Mouse (Mus musculus) Patski (cell line): ENCODE measurements at regions not wholly inside any gene's neighbourhood (a gene's known extent, or its start where the extent isn't known, plus 50 kb on each side); places are given as distances from the start of the nearest gene placed in this dataset.
A peak's percentile ranks its signal among the peaks of the same experiment; 100 is the strongest.

Source experiments
- ATAC-seq: fragments of 100-300 bp; one replicate; pipeline ENCODE4 v1.8.0; 2021
- CTCF ChIA-PET: fragments of 350-600 bp; sonication (Branson Sonifier 250); formaldehyde crosslinking; loops from one replicate; lab custom pipeline; 2022; ENCODE audit warnings: inconsistent platforms; lab: Charles Lee
- POLR2A ChIA-PET: fragments of 350-600 bp; sonication (Branson Sonifier 250); formaldehyde crosslinking; loops from one replicate; lab custom pipeline; 2022; ENCODE audit warnings: antibody characterized with exemption, inconsistent platforms; lab: Charles Lee
- DNase-seq: peaks from one replicate; pipeline ENCODE4 v3.0.0-alpha.2; 2011; ENCODE audit warnings: low read depth, low spot score
- H3K27me3 ChIP-seq: fragments of 371-371 bp; one replicate; pipeline ENCODE4 v1.5.1; 2021
- CTCF ChIP-seq: fragments of 100-300 bp; IDR thresholded peaks from one replicate; pipeline ENCODE4 v1.5.1; 2021
- in situ Hi-C: fragments of 300-500 bp; cut with MboI; formaldehyde crosslinking; loops from 3 replicates; pipeline ENCODE4 v1.11.1; 2018; ENCODE audit warnings: low pct_unique_long_range_greater_than_20kb, mixed read lengths

DNA sequence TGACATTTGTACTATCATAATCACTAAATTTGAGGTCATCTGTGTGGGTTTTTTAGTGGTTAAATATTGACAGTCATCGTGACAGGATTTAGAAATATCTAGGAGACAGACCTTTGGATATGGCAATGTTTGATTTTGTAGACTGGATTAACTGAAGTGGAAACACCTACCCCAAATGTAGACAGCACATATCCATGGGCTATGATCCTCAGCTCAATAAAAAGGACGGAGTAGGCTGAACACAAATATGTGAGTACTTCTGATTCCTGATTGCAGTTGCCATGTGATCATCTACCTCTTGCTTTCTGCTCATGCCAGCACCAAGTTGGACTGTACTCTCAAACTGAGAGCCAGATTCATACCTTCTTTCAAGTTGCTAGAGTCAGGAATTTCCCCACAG, 674.4 kb downstream of the Kcna4 start:
- no peak for TF ChIP-seq CTCF
- ATAC-seq (no peak), DNase-seq (no peak)
- in situ Hi-C loops = loop anchor here (5.0 to 25.0 kb wide), 4 partner anchors 722 to 1922 kb away; partner anchors contain the start of gene Lin7c
- POLR2A ChIA-PET = no interaction called here
- H3K27me3 ChIP-seq = no peaks in the 10 kb centered on the region
- CTCF ChIA-PET = interaction anchor here (1.5 to 2.4 kb wide), 3 partner anchors 14 to 21 kb away, joined by 3 to 6 read pairs (median 5); no protein-coding TSS in a partner anchor

DNA sequence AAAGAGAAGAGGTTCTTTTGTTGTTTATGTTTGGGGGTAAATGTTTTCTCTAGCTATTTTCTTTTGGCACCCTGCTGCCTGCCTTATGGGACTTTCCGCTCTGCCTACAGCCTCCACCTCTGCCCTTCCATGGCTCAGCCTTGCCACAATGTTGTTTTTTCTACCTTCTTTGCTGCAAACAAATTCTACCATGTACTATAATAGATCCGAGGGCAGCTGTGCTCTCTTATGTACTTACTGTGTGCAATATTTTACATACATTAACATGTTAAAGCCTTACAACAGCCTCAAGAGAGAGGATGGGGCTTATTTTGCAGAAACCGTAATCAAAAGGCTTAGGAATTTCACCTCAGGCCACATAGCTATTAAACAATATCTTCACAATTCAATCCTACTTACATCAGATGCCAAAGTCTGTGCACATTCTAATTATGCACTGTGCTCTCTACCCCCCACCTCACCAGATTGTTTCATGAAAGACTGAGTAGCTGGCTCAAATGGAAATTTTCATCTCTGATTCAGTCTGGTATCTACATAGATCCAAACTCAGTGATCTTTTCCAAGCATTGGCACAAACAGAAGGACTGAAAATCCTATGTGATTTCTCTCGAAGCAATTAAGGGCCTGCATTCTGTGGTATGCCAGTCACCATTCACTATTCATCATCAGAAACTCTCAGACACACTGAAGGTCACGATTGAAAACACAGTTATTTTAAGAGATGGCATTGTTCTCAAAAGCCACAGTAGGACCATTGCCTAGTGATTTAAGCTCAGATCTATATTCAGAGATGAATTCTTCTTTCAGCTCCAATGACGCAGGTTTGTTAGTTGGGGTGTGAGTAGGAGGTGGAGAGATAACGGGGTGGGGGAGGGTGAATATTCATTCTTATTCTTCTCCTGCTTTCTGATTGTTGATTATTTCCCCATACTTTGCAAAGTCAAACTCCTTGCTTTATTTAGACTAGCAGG, 675.2 kb downstream of the Kcna4 start:
- POLR2A ChIA-PET = interaction anchor here (0.7 kb wide), 1 partner anchor 1256 kb away, joined by 3 read pairs; no protein-coding TSS in a partner anchor
- in situ Hi-C loops = loop anchor here (5.0 to 25.0 kb wide), 4 partner anchors 722 to 1922 kb away; partner anchors contain the start of gene Lin7c
- ATAC-seq (no peak), DNase-seq (no peak)
- H3K27me3 ChIP-seq = no peaks in the 10 kb centered on the region
- no peak for TF ChIP-seq CTCF
- CTCF ChIA-PET = interaction anchor here (1.5 to 2.4 kb wide), 3 partner anchors 15 to 20 kb away, joined by 3 to 6 read pairs (median 5); no protein-coding TSS in a partner anchor

DNA sequence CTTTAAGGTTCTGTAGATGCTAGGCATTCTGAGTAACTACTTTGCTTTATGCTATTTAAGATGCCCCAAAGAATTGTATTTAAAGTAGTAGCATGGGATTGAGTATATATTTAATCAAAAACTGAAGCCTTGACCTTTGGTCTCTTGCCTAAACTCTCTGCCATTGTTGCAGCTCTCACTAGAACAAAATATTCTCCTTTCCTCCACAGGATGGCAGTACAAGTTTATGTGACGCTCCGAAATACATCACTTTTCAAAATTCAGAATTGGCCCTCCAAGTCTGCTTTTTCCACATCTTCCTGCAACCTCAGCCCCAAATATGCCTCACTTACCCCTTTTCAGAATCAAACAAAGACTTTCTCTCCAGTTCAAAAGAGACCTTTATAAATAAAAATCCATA, 678.1 kb downstream of the Kcna4 start:
- ATAC-seq (no peak), DNase-seq (no peak)
- in situ Hi-C loops = loop anchor here (5.0 to 25.0 kb wide), 4 partner anchors 719 to 1919 kb away; partner anchors contain the start of gene Lin7c
- POLR2A ChIA-PET = no interaction called here
- CTCF ChIA-PET = interaction anchor here (0.8 to 2.3 kb wide), 4 partner anchors 70 to 1728 kb away, joined by 3 to 7 read pairs (median 5); no protein-coding TSS in a partner anchor
- H3K27me3 ChIP-seq = no peaks in the 10 kb centered on the region
- TF ChIP-seq CTCF = peak; percentile 65

- ChIA-PET CTCF (interaction anchor here (0.7 to 2.3 kb wide), 9 partner anchors 16 to 1727 kb away, joined by 3 to 7 read pairs (median 3); no protein-coding TSS in a partner anchor), POLR2A (no interaction called here)
- in situ Hi-C loops = loop anchor here (5.0 to 25.0 kb wide), 4 partner anchors 718 to 1918 kb away; partner anchors contain the start of gene Lin7c
- no peaks in the 10 kb centered on the region for H3K27me3 ChIP-seq
- peak; percentile 51 for TF ChIP-seq CTCF
- no peak for ATAC-seq
- DNase-seq = no peak
Measured at GRCm38 (mm10) chr2:107969526-107969925, 679.1 kb downstream of the Kcna4 start.

- in situ Hi-C loops = loop anchor here (25.0 kb wide), 2 partner anchors 914 to 1914 kb away; partner anchors contain the start of gene Lin7c
- ATAC-seq = peak; percentile 93
- peak; percentile 64 for TF ChIP-seq CTCF
- POLR2A ChIA-PET = no interaction called here
- no peak for DNase-seq
- no peaks in the 10 kb centered on the region for H3K27me3 ChIP-seq
- CTCF ChIA-PET = interaction anchor here (0.7 to 1.1 kb wide), 3 partner anchors 30 to 668 kb away, joined by 3 read pairs; no protein-coding TSS in a partner anchor
Measured at GRCm38 (mm10) chr2:107973528-107973927, 683.1 kb downstream of the Kcna4 start.

- no peak for ATAC-seq
- CTCF ChIA-PET = no interaction called here
Measured at GRCm38 (mm10) chr2:107994831-107995230, 704.4 kb downstream of the Kcna4 start.

GRCm38 (mm10) chr2:108011534-108011933, 721.1 kb downstream of the Kcna4 start:
- in situ Hi-C loops = no loop called here
- POLR2A ChIA-PET = no interaction called here
- no peaks in the 10 kb centered on the region for H3K27me3 ChIP-seq
- DNase-seq (no peak), ATAC-seq (no peak)
- TF ChIP-seq CTCF = no peak
- CTCF ChIA-PET = no interaction called here

More at GRCm38 (mm10) chr2:107994831-107995230, 704.4 kb downstream of the Kcna4 start:
- POLR2A ChIA-PET = interaction anchor here (0.7 kb wide), 1 partner anchor 1481 kb away, joined by 3 read pairs; no protein-coding TSS in a partner anchor
- no peak for DNase-seq
- no peak for TF ChIP-seq CTCF
- H3K27me3 ChIP-seq = no peaks in the 10 kb centered on the region
- in situ Hi-C loops = no loop called here

DNA sequence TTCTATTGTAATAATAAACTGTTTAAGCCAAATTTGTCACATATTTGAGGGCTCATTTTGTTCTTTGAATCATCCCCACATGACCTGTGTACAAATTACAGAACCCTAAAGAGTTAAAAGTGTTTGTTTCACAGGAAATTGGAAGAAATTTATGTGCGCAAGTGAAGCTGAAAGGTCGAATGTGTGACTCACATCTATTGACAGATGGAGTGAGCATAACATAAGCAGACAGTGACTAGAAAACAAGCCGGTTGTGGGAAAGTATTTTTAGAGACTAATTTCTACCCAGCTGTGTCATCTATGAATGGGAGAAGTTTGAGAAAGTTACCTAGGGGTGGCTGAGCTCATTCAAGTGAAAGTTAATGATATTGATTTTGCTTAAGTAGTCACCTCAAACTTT, 732.8 kb downstream of the Kcna4 start:
- in situ Hi-C loops = no loop called here

DNA sequence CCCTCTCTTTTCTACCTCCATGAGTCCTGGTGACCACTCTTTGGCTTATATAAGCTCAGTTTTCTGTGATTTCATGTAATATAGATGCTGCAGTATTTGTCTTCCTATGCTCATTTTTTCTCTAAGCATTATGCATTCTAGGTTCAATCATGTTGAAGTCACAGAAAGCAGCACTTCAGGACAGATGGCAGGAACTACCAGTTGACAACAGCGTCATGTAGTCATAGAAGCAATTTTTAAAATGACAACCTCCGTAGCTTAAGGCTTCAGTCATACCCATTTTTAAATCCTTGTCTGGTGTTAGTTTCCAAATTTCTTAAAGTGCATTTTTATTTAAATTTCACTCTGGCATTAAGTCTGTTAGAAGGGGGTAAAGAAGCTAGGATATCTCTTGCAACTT, 740.2 kb downstream of the Kcna4 start:
- ATAC-seq = no peak
- in situ Hi-C loops = no loop called here
- no peak for DNase-seq
- ChIA-PET CTCF (interaction anchor here (0.7 kb wide), 1 partner anchor 34 kb away, joined by 3 read pairs; no protein-coding TSS in a partner anchor), POLR2A (interaction anchor here (0.7 kb wide), 1 partner anchor 41 kb away, joined by 3 read pairs; no protein-coding TSS in a partner anchor)
- no peaks in the 10 kb centered on the region for H3K27me3 ChIP-seq
- TF ChIP-seq CTCF = no peak

More for the DNA sequence above, 732.8 kb downstream of the Kcna4 start:
- DNase-seq (no peak), ATAC-seq (no peak)
- ChIA-PET CTCF (no interaction called here), POLR2A (no interaction called here)
- TF ChIP-seq CTCF = no peak
- H3K27me3 ChIP-seq = no peaks in the 10 kb centered on the region
